Mouse (Mus musculus) cortical plate, adult 2 months (tissue): Measurements from ENCODE around the gene Slc6a20a. TPM values are rescaled to one million over a fixed set of nuclear protein-coding genes. Genes with fewer than 3 reads are reported as not detected.

Experiments used
- H3K27ac ChIP-seq: fragments of 200-500 bp; 2 replicates; pipeline ENCODE4 v1.5.1; 2012; ENCODE audit warnings: low read length, control low read depth, inconsistent platforms; ENCODE audit not compliant: insufficient read depth
- H3K4me1 ChIP-seq: fragments of 200-500 bp; 2 replicates; pipeline ENCODE4 v1.6.1; 2011; ENCODE audit warnings: low read length; ENCODE audit not compliant: control insufficient read depth, insufficient read depth
- H3K4me3 ChIP-seq: fragments of 200-500 bp; 2 replicates; pipeline ENCODE4 v1.5.1; 2011; ENCODE audit warnings: mild to moderate bottlenecking, low read length, control low read depth; ENCODE audit not compliant: insufficient read depth
- CTCF ChIP-seq: fragments of 200-500 bp; IDR thresholded peaks from 2 replicates; pipeline ENCODE4 v1.5.1; 2011; ENCODE audit warnings: mild to moderate bottlenecking, control low read depth, low read length; ENCODE audit not compliant: insufficient read depth; ENCODE audit errors: extremely low read depth
- POLR2A ChIP-seq: fragments of 200-500 bp; IDR thresholded peaks from 2 replicates; pipeline ENCODE4 v1.6.1; 2011; ENCODE audit warnings: mild to moderate bottlenecking, low read length, control low read depth; ENCODE audit not compliant: insufficient read depth; ENCODE audit errors: extremely low read depth
- polyA plus RNA-seq: library from polyadenylated mRNA; depleted of rRNA; stranded (reverse); fragments of >200 nt; gene quantifications from 2 replicates; pipeline ENCODE4 v1.2.3, GENCODE M21; 2012

Slc6a20a gene
- polyA plus RNA-seq, 1 experiment: 23.0 TPM

DNA sequence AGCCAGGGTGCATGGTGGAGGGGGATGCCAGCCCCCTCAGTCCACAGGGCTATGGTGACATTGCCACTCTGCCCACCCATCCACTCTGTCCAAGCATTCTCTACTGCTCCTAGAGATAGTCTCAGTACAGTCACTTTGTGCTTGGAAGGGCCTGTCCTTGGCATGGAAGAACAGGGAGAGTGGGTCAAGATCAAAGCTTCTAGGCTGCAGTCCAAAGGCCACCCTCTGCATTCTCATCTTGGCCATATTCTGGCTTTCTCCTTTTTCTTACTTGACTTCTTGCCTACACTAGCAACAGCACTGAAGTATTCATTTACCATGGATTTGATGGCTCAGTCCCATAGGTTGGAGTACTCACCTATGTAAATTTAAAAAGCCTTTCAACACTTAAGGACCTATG is 40.5 kb downstream of the Slc6a20a start:
- no peaks in the 10 kb centered on the region for H3K4me1 ChIP-seq
- TF ChIP-seq CTCF: no peak
- no peak for TF ChIP-seq POLR2A
- H3K4me3 ChIP-seq: no peak overlapping the region
- H3K27ac ChIP-seq: no peak overlapping the region

DNA sequence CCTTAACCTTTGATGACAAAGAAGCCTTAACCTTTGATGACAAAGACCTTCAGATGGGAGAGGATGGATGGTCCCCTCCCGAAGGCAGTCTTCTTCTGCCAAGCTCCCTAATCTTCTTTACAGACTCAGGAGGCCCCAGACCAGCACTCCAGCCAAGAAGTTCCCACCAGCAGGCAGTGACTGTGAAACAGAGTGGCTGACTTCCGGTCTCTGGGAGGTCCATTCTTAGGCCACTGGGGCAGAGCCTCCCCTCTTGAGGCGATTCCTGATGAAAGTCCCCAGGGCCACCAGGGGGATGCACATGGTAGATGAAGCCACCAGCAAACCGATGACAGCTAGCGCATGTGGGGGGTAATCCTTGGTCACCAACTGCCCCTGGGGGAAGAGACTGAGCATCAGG is 41.9 kb downstream of the Slc6a20a start:
- Histone ChIP-seq H3K27ac (no peak overlapping the region), H3K4me1 (no peaks in the 10 kb centered on the region), H3K4me3 (no peak overlapping the region)
- no peak for TF ChIP-seq CTCF
- TF ChIP-seq POLR2A: no peak

DNA sequence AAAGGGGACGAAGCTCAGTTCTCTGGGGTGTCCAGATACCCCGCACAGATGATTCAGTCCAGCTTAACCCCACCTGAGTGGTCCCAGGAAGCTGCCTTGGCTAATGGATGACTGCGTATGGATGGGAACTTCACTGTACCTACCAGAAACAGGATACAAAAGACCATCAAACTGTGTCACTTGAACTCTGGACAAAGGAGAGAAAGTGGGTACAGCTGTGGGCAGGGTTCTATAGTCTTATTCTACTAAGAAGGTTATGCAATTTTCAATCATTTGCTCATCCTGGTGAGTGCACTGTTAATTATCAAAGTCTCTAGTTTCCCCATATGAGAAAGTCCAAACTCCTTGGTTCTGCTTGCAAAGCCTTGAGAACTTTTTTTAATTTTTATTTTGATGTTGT is 45.7 kb downstream of the Slc6a20a start:
- no peak overlapping the region for H3K4me3 ChIP-seq
- H3K4me1 ChIP-seq: no peaks in the 10 kb centered on the region
- H3K27ac ChIP-seq: no peak overlapping the region
- TF ChIP-seq POLR2A (no peak), CTCF (no peak)

DNA sequence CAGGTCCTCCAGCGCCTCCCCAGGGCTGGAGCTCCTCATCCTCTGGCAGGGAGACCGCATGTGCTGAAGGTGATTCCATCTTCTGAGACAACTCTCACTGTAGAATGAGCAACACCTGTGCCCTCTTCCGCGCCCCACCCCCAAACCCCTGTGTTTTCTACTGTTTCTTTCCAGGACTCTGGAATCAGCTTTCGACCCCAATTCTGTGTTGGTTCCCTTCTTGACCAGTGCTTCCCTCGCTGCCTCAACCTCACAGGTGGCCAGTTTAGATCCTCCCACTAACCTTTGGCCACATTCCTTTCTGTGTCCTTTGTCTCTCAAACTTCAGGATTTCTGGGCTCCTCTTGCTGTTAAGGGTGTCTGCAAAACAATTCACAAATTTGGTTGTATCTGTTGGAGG is 46.4 kb downstream of the Slc6a20a start, which contains the start of gene Slc6a20b:
Gene Slc6a20b, minus strand, starts transcription at position 285 of the 400 bp plus-strand sequence.
- H3K4me3 ChIP-seq: no peak within 1 kb of the TSS
- no peak for TF ChIP-seq CTCF
- no peak for TF ChIP-seq POLR2A
- no peak within 1 kb of the TSS for H3K27ac ChIP-seq
- H3K4me1 ChIP-seq: no peaks in the 10 kb centered on the region

DNA sequence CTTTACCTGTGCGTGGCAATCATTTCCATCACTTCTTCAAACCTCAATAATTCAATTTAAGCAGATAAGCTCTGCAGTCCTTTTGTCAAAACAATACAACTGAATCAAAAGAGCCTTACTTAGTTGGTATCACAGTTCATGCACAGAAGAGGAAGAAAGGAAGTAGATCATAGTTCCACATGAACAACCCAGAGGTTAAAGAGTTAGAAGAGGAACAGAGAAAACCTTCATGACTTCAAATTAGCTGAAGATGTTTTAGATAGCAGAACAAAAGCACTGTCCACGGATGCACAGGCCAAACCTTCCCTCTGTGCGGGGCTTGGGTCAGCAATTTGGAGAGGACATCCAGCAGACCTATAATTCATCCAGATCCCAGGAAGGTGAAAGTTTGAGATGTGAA is 47.0 kb downstream of the Slc6a20a start:
- TF ChIP-seq POLR2A (no peak), CTCF (no peak)
- Histone ChIP-seq H3K4me1 (no peaks in the 10 kb centered on the region), H3K27ac (no peak overlapping the region), H3K4me3 (no peak overlapping the region)

DNA sequence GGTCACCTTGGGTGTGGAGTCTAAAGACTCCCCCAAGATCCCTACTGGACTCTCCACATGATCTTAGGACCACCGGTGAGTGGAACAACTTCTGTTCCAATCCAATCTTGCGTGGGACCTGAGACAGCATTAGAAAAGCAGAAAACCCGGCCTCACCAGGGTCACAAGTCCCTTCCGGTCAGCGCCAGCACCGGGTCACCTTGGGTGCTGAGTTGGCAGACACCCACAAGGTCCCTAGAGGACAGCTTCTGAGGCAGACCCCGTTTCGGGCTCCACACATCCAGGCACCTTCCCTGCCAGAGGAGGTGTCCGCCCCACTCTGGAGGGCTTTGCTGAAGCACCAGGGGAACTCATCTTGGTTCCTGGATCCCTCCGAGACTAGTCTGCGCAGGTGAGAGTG is 52.9 kb downstream of the Slc6a20a start:
- TF ChIP-seq CTCF (no peak), POLR2A (no peak)
- no peaks in the 10 kb centered on the region for H3K4me1 ChIP-seq
- no peak overlapping the region for H3K4me3 ChIP-seq
- H3K27ac ChIP-seq: no peak overlapping the region

DNA sequence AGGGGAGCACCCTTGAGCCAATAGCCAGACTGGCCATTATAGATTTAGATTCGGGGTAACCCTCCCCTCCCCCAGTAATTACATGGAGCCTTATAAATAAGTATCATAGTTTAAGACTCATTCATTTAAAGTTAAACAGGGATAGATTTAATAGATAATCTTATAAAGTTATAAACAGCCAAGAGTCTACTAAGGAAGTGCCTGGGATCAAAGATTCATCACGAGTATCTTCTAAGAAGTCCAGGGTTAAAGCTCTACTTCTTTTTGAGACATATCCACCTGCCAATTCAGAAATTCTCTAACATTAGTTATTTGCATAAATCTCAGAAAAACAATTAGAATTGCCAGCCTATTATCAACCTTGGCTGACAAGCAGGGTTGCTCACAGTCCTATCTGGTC is 53.9 kb downstream of the Slc6a20a start:
- no peak for TF ChIP-seq CTCF
- no peak for TF ChIP-seq POLR2A
- no peaks in the 10 kb centered on the region for H3K4me1 ChIP-seq
- no peak overlapping the region for H3K27ac ChIP-seq
- no peak overlapping the region for H3K4me3 ChIP-seq

DNA sequence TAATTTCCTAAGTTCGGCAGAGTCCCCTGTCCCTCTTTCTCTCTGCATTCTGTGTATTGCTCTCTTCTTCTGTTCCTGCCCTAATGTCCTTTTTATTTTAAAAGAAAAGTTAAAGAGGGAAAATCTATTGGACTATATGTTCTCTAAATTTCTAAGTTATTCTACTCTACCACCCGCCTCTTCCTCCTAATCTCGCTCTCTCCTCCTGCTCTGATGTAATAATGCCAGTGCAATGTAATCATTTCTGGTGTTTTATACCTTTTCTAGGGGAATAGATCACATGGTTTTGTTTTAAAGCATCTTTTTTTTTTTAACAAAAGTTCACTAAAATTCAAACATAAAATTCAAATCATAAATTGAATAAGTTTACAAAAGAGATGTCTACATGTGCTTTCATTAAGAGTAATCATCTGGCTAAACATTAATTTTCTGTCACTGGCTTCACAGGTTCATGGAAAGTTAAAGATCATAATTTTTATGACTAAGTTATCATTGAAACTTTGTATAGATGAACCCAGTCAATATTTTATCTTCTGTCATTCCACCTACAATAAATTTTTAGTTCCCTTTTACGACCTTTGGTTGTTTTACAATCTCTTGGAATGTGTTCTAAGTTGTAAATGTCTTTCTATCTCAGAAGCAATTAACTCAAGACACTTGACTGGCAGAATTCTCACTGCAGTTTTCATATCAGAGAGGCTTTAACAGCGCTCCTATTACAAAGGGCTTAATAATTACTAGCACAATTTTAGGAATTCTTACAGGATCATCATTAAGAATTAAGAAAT is 58.2 kb downstream of the Slc6a20a start:
- no peak overlapping the region for H3K4me3 ChIP-seq
- TF ChIP-seq POLR2A: no peak
- TF ChIP-seq CTCF: no peak
- H3K27ac ChIP-seq: no peak overlapping the region
- no peaks in the 10 kb centered on the region for H3K4me1 ChIP-seq

DNA sequence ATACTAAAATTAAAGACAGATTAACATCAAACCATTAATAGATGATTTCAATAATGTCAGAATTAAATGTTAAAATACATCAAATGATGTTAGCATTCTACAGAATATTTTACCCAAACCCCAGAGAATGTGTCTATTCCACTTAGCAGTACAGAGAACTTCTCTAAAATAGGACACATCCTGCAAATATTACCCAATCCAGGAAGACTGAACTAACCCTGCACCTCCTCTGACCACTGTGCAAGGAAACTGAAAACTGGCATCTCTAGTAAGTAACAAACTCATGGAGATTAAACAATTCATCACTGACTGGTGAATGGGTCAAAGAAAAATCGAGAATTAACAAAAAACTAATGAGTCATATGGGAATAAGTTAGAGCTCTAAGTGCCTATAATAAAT is 77.2 kb downstream of the Slc6a20a start:
- Histone ChIP-seq H3K4me3 (no peak overlapping the region), H3K4me1 (no peaks in the 10 kb centered on the region), H3K27ac (no peak overlapping the region)
- TF ChIP-seq CTCF: no peak
- TF ChIP-seq POLR2A: no peak

DNA sequence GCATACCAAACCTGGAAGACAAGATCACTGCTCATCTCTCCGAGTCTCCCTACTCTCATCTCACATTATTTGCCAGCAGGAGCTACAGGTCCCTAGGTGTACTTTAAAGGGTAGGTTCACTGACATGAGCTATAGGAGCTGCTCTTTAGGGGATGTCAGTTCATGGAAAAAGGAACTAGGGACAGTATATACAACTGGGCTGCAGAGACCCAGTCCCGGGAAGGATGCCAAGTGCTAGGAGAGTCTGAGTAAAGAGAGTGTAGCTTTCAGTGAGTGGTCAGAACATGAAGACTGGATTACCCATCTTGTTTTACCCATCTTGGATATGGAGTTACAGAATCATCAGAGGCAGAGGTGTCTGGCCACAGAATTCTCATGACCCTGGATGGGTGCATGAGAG is 81.3 kb downstream of the Slc6a20a start:
- Histone ChIP-seq H3K4me3 (no peak overlapping the region), H3K4me1 (no peaks in the 10 kb centered on the region), H3K27ac (no peak overlapping the region)
- no peak for TF ChIP-seq CTCF
- no peak for TF ChIP-seq POLR2A

DNA sequence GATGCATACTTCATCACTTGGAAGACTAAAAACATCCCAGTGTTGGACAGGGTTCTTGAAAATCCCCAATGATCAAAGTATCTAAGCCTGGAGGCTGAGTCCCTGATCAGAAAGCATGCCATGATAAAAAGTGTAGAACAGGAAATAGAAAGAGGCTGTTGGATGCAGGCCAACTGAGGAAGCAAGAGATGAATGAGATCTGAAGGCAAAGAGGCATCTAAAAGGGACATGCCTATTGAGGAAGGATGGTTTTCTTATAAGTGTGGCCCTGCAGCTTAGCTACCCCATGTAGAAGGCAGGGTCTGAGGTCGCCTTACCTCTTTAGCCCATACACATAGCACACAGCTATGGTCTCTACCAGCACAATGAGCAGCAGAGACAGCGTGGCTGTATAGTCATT is 81.8 kb downstream of the Slc6a20a start:
- Histone ChIP-seq H3K4me3 (no peak overlapping the region), H3K4me1 (no peaks in the 10 kb centered on the region), H3K27ac (no peak overlapping the region)
- TF ChIP-seq CTCF: no peak
- TF ChIP-seq POLR2A: no peak
